Mouse (Mus musculus) adrenal gland, postnatal 10 days (tissue): ENCODE data around the gene Gab1. TPM values are rescaled to one million over a fixed set of nuclear protein-coding genes. Genes with fewer than 3 reads are reported as not detected.

Experiments
- DNase-seq: peaks from one replicate; pipeline ENCODE4 v3.0.0; 2021; ENCODE audit warnings: mixed read lengths
- total RNA-seq, 2 experiments: library from RNA; stranded (reverse); gene quantifications; 2 replicates each; pipeline ENCODE4 v1.2.3; 2021

Gab1 gene
- total RNA-seq, 2 experiments from 2014 or later = 18.4 to 24.3 TPM

DNA sequence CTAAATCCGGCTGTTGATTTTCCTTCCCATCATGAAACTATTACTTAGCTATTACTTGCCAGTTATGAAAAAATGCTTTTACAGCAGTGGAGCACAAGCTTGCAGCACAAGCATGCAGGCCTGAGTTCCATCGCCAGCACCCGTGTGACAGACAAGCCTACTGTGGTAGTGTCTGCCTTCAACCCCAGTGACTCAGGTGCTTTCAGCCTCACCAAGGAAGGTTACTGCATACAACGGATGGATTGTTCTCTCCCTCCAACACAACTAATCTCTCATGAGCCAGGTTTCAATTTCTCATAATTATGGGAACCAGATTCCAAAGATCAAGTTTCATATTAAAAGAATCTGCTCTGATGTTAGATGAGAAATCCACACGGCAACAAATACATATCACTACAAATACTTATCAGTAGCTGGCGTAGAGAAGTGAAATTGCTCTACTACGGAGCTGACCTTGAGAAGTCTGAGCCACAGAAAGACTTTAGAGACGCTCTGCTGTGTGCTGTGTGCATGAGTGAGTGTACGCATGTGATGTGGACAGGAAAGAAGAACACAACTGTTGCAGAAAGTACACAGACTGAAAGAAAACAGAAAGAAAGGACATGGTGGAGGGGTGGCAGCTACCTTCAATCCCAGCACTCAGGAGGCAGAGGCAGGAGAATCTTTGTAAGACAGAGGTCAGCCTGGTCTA is 36.4 kb downstream of the Gab1 start:
- DNase-seq = no peak

DNA sequence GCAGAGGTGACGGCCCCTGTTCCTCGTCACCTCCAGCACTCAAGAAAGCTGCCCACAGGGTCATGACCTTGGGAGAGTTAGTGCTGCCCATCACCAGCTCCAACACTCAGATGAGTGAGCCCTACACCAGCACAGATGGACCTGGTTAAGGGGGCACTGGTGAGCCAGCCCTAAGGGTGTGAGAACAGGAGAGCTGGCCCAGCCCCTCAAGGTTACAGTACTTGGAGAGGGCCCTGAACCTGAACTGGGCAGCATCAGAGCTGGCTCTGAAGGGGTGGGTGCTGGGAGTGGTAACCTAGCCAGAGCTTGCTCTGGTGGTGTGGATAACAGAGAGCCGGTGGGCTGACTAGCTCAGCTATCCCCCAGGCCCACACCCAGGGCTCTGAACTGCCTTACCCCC is 37.8 kb downstream of the Gab1 start:
- DNase-seq = no peak

DNA sequence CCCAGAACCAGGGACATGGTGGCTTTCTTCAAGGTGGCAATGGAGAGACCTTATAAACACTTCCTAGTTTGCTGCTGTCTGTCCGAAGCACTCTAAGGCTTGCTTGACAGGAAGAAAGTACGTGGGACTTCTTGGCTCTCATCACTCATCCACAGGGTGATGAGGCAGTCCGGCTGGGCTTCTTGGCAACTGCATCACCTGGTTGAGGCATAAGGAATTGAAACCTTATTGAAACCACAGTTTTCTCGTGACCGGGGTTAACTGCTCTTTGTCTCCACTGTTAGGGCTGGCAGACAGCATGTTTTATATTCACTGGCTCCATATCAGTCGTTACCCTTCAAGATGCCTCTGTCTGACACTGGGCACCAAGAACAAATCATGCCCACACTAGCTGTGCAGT is 40.2 kb downstream of the Gab1 start:
- no peak for DNase-seq

DNA sequence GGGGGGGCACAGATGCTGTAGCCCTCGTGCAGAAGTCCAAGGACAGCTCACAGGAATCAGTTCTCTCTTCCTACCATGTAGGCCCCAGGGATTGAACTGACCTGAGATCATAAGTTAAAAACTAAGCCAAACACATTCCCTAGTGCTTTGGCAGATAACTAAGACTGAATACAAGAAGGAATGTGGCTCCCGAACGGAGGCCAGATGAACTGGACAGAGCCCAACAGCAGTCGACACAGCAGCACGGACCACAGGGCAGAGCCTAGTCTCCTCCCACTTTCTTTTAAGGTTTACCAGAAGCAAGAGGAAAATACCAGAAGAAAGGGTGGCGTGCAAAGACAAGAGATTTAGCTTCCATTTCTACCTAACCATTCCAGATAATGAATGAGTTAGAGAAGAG is 42.1 kb downstream of the Gab1 start:
- peak; percentile 42 for DNase-seq

DNA sequence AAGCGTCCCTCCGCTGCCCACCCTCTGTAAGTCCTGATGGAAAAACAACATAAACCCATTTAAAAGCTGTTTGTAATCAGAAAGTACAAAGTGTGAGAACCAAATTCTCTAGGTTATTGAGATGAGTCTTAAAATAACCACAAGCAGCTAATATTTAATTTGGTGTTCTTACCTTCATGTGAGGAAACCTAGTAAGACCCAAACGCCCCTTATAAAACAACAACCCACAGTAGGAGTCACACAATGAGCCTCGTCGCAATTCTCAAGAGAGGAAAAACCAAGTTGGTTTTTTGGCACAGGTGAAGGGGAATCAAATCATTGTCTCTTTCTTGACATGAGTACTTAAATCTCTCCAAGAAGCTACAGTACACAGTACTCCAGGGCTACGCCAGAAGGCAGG is 44.9 kb downstream of the Gab1 start:
- DNase-seq = no peak

DNA sequence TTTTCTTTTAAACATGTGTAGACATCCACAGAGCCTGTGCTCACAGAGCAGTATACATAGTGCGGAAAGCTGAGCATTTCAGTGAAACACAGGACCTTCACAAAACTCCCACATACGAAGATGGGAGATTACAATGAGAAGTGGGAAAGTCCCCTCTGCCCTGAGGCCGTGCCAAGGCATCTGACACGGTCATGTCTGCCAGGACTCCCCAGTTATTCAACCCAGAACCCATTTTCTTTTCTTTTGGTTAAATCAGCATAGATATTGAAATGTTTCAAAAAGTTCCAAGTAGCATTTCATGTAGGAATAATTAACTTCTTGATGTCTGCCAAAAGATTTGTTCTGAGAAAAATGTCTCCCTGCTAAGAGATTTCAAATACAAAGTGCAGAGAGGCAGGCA is 45.9 kb downstream of the Gab1 start:
- DNase-seq = no peak

DNA sequence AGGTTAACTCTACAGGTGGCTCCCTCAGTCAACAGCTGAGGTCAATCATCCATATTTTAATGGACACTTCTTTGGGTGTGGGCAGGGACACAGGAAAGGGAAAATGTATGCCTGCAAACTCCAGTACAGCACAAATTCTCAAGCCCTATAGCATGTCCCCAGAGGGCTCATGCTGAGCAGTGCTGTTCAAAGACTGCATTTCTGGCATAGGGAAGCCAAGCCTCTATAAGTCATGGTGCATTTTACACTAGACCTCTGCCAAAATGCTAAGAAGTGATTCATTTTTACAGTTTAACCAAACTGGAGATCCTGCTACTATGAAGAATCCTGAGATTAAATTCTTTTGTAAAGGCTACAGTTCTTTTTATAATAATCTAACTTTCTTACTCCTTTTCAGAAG is 47.8 kb downstream of the Gab1 start:
- DNase-seq = no peak

DNA sequence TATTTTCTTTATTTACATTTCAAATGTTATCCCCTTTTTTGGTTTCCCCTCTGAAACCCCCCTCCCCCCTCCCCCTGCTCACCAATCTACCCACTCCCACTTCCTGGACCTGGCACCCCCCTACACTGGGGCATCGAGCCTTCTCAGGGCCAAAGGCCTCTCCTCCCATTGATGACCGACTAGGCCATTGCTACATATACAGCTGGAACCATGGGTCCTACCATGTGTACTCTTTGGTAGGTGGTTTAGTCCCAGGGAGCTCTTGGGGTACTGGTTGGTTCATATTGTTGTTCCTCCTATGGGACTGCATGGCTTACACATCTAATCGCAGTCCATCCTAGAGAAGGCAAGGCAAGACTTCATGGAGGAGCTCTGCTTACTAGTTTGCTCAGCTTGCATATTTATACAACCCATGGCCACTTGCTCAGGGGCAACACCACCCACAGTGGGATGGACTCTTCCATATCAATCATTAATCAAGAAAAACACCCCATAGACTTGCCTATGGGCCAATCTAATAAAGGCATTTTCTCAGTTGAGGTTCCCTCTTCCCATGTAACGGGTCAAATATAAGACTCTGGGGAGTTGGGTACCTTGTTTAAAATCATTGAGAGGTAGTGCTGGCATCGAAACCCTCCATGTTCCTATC is 48.3 kb downstream of the Gab1 start:
- no peak for DNase-seq

DNA sequence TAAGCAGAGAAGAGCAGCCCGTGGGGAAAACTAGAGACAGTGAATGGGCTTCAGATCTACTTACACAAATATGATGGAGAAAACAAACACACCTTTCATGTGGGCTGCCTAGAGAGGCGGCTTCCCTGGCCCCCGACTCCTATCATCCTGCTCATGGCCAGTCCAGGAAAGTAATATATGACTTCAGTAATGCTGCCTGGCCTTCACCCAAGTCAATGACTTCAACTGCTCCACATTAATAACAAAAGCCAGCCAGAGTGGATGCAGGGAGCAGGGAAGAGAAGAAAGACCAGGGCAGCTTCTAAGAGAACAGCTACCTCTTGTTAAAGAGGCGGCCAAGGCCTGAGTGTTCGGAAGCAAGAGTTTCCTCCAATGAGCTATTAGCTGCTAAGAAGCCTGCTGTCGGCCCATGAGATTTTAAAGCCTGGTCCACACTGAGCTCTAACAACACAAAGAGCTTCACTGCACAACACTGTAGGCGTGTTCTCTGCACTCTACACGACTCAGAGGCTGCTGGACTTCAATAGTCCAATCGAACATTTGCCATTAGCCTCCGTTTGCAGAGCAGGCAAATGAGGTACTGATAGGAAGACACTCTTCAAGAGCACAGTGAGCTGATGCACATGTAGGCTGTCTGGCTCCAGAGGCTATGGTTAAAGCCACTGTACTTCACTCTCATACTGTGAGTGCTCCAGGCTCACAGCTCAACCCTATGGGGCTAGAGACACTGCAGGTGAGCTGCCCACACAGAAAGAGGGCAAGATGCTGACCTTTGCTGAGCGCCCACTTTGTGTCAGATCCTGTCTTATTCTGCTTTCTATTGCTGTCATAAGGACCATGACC is 49.4 kb downstream of the Gab1 start:
- peak; percentile 64 for DNase-seq

DNA sequence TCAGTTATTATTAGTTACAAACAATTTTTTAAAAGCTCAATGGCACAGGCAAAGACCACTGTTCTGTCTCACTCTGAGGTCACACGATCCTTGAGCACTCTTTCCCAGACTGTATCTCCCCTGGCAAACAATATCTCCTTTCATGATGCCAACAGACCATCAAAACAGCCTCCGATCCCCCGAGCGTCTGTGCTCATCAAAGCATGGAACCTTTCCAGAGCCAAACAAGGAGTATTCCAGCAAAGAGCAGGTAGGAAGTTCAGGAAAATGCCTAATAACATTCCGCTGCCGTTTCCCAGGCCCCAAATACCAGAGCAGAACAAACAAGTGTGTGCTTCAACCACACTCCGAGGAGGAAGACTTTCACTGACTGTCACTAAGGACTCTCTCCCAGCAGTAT is 50.2 kb downstream of the Gab1 start:
- no peak for DNase-seq

DNA sequence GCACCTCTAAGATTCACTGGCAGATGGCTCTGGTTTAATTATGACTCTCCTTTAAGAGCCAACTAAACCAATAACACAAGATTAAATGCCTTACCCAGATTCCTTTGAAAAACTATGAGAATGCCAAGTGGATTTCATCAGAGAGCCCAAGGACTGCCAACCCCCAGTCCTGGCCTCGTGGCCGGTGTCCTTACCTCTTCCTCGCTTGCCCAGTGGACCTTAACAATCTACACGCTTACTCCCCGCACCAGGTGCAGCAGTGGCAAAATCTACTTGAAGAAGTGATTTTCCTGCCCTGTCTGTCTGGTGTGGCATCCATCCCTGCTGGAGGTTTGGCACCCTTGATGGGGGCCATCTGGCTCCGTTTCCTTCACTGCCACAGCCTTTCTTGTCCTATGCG is 53.3 kb downstream of the Gab1 start:
- peak; percentile 75 for DNase-seq

DNA sequence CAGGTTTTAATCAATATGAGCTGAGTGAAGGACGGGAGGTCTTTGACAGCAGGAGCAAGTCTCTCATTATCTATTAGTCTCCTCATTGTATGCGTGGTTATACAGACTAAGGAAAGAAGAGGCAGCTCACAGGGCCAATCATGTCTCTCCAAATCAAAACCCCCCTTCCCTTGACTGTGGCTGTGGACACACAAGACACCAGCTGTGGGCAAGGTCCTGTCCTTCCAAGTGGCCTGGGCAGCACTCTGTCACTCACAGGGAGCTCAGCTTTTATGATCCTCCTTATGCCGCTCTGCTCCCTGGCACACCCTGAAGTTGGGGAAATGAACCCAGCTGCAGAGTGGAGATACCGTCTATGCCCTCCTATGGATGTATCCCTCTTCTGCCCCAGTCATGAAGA is 55.2 kb downstream of the Gab1 start:
- no peak for DNase-seq

DNA sequence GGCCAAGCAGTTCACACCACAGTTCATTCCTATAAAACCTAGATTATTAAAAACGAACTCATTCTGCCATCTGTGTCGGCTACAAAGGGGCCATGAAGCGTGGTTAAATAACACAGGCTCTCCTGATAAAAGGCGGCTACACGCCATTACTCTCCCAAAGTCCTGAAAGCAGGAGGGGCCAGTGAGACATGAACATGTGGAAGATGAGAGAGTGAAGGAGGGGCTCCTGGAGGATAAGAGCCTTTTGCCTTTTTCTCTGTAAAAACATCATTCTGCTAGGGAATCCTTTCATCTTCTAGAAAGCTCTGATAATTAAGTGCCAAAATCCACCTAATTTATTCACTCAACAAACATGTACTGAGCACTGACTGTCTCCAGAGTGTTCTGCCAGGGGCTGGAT is 55.9 kb downstream of the Gab1 start:
- DNase-seq = no peak

DNA sequence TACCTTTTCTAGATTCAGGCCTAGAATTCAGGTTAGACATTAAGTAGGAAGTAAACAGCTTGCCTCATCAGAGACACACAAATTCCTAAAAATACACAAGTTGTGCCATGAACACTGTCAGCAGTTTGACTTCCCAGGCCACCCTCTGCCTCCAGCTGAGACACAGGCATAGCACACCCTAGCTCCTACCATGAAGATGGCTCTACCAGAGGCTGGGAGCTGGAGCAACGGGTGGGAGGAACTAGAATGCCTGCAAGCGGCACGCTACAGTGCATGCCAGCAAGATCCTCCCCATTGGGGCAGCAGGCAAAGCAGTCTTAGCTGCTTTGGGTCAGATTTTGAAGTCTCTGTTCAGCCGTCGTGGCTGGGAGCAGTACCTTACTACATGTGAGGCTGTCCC is 57.1 kb downstream of the Gab1 start:
- DNase-seq = no peak

DNA sequence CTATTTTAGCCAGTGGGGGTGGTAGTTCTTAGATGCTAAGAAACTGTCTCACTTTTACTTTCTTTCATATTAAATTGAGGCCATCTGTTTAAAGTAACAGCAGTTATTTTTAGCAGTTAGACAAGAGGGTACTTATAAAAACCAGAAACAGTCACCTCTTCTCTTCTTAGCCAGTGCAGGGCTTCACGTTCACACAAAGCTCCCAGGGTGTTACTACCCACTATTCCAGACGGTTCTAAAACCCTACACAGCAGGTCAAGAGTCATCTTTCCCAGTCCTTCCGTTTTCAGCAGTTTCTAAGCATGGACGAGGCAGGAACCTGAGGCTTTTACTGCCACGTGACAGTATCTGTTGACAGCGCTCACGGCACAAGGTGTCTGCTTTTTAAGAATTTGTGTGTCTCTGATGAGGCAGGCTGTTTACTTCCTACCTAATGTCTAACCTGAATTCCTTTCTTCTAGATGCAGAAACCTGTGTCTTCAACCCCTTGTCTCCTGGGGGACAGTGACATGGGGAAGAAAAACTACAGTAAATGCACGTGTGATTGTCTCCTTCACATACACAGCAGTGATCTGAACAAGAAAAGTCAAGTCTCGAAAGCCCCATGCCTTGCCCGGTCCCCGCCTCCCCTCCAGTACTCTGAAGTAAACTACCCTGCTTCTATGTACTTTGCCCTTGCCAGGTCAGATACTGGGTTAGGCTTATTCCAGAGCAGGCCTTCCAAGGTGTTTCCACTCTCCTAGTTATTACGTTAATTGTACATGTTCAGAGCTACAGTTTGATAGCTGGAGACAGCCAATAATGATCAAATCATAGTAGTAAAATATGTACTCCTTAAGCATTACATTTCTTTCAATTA is 58.7 kb downstream of the Gab1 start:
- DNase-seq = no peak

DNA sequence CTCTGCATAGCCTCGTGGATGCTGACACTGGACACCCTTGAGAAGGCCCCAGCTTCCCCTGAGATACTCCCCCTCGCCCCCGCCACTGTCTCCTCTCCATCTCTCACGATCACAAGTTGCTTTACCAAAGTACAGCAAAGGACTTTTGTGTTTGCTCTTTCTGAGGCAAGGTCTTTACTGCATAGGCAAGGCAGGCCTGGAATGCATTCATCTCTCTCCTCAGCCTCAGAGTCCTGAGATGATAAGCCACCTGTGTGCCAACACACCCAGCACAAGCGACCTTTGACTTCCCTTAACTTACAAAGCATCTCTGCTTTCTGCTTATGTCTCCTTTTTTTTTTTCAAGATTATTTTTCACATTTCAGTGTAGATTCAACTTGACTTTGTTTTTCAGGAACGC is 61.3 kb downstream of the Gab1 start:
- DNase-seq = no peak

DNA sequence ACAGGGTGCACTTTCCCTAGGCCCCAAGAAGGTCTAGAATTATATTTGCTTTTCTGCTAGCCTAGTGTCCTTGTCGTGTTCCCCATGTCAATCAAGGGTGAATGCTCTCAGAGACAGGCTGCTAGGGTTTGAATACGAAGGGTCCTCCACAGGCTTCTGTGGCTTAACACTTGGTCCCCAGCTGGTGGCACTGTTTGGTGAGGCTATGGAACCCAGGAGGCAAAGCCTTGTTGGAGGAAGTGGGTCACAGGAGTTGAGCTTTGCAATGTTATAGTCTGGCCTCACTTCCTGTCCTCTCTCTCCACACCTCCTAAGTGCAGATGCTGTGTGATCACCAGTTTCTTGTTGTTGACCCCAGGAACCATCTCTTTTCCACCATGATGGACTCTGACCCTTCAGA is 63.3 kb downstream of the Gab1 start:
- no peak for DNase-seq

DNA sequence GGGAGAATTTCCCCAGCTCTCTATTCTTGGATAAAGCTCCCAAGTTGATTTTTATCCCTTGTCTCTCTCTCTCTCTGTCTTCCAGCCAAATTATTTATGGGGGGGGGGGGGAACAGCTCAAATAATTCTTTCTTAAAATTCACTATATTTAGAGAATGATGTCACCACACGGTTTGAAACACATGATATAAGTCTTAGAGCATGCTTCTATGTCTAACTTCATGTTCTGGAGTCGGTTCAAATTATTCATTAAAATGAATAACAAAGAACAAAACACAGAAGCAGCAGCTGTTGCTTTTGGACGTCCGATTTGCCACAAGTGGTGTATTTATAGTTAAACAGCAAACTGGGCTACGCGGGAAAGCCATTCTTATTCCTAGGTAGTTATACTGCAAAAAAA is 65.1 kb downstream of the Gab1 start:
- DNase-seq = no peak

DNA sequence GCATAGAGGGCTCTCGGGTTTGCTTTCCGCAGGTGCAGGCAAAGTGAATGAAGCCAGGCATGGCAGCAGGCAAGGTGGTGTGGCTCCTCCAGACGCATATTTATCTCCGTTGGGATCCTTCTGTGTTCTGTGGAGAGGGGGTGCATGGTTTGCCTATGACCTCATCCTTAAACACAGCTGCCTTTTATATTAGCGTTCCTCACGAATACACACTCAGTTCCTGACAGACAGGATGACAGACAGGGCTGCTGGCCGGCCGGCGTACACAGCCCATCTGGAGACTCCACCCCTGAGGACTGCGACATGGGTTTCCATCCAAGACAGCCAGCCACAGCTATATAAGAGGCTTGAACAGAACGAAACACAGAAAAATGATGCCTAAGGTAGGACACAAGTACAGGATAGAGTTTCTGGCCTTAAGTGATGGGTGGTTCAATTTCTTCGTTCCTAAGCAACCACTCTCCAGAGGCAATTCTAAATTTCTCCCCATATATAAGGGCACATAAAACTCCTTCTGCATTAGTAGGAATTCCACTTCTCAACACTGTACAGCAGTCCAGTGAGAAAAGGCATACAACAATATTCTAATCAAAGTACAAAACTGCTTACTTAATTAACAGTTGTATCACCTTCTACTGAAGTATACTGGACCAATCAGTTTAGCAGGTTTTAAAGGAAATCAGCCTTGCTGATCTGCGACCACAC is 66.1 kb downstream of the Gab1 start:
- DNase-seq = no peak

DNA sequence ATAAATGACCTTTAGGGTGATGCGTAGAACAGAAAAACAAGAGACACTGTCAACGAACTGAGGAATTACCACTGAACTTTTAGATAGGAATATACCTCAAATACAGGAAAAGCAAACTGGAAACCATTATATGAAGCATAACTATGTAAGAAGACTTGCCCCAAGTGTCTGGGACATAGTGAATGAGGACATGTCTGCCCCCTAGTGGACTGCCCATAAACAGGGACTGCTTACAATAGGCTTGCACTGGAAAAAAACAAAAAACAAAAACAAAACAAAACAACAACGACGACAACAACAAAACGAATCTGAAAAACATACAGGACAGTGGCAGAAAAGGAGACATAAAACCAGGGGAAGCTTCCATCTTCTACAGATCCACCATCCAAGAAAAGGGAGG is 66.9 kb downstream of the Gab1 start:
- DNase-seq = peak; percentile 70

DNA sequence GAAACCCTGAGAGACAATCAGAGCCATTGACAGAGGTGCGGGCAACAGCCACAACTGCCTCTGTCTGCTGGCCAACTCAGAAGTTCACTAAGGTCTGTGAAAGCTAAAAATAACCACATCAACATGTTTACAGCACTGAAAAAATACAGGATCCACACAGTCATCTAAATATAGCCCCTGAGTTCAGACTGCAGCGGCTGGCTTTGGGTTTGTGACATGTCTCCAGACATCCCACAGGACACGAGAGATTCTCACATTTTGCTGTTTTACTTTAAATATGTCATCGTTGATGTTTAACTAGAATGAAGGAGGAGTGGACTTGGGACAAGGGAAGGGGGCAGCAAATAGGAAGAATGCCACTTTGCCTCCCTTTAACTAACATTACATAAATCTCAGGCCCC is 68.7 kb downstream of the Gab1 start:
- no peak for DNase-seq

DNA sequence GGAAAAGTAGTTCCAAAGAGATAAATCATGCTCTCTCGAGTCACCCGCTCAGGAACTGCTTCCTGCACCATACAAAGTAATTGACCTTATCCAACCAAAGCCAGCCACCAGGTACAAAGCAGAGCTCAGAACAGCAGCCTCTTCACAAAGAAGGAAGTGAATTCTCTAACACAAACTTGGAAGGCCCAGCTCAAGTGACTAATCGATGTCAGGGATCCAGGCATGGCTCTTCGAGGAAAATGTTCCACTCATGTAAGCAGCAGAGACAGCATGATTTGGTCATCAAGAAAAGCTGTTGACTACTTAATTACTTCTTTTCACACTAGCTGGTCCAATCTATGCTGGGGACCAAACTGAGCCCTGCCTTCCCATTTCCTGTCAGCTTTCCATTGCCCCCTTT is 69.4 kb downstream of the Gab1 start:
- DNase-seq = no peak
